Mouse (Mus musculus) megakaryocyte, embryonic 14.5 days (primary cell): Measurements from ENCODE around the gene Rad23b.

Experiments used
- FLI1 ChIP-seq: IDR thresholded peaks from 2 replicates; pipeline ENCODE4 v1.6.1; 2012; ENCODE audit warnings: low read length, inconsistent platforms, mixed read lengths
- GATA1 ChIP-seq: IDR thresholded peaks from 3 replicates; pipeline ENCODE4 v1.6.1; 2012; ENCODE audit warnings: mixed read lengths, low read length, inconsistent platforms, borderline replicate concordance

- no peak for TF ChIP-seq GATA1
- no peak for TF ChIP-seq FLI1
Observed at GRCm38 (mm10) chr4:55304121-55304520, 45.7 kb upstream of the Rad23b start.
